Mouse (Mus musculus): ENCODE results near the gene Agfg1. TPM values are rescaled to one million over a fixed set of nuclear protein-coding genes. Genes with fewer than 3 reads are reported as not detected.
"Not testable (repeated sequence)": the region's sequence is repeated elsewhere in the genome, so short reads cannot be mapped to it uniquely, and the experiment has no call there.

The Agfg1 gene
- total RNA-seq, 2 experiments from 2014 or later = 81.8 to 88.6 TPM

DNA sequence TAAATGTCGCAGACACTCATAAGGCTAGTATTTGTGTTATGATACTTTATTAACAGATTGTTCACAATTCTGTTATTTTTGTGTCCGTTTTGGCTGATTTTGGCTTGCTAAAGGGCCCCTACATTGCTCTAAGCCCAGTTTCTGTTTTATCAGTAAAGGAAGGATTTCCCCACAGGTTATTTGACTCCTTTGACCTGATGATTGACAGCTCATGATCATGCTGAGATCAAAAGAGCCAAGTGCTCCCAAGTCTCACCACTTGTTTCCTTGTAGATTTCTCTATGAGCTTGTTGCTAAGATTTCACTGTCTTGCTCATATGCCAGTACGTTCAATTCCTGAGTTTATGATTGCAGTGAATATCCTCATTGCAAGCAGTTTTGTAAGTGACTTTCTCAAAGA is 30.9 kb downstream of the Agfg1 start:
- intact Hi-C loops (cut with DNase I) = no loop called here
- DNase-seq (ENCODE audit: low spot score in 2 of 2) = no peak

GRCm38 (mm10) chr1:82879172-82879571 is 39.9 kb downstream of the Agfg1 start:
- intact Hi-C loops (cut with DNase I) = no loop called here
- peak in 1 of 2 experiments; percentile 47 for DNase-seq (ENCODE audit: low spot score in 2 of 2)

- no peak for DNase-seq (ENCODE audit: low spot score in 2 of 2)
- intact Hi-C loops (cut with DNase I) = no loop called here
Observed at GRCm38 (mm10) chr1:82880196-82880595, 40.9 kb downstream of the Agfg1 start.

GRCm38 (mm10) chr1:82893269-82893668 is 54.0 kb downstream of the Agfg1 start:
- intact Hi-C loops (cut with DNase I) = no loop called here
- DNase-seq (ENCODE audit: low spot score in 2 of 2) = no peak

DNA sequence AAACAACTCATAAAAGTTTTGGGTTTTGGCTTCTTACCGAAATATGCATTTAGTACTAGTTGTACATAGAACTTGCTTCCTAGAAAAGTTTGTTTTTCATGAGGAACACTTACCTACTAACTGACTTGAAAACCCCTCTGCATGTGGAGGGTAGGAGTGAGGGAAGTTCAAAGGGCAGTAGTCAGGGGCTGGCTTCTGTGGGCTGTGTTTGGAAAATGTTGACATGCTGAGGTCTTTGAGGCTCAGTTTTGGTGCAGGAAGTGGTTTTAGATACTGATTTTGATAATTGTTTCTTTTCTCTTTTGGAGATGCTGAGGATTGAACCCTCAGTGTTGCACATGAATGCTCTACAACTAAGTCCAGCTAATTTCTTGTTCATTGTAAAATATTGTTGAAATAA is 61.3 kb downstream of the Agfg1 start:
- DNase-seq (ENCODE audit: low spot score in 2 of 2) = no peak
- intact Hi-C loops (cut with DNase I) = no loop called here

- intact Hi-C loops (cut with DNase I) = no loop called here
- DNase-seq (ENCODE audit: low spot score in 2 of 2) = no peak
Observed at GRCm38 (mm10) chr1:82901201-82901600, 61.9 kb downstream of the Agfg1 start.

GRCm38 (mm10) chr1:82905886-82906285 is 66.6 kb downstream of the Agfg1 start:
- peak in 1 of 2 experiments; percentile 7 for DNase-seq (ENCODE audit: low spot score in 2 of 2)
- intact Hi-C loops (cut with DNase I) = no loop called here

GRCm38 (mm10) chr1:82913025-82913424 is 73.7 kb downstream of the Agfg1 start, which contains the start of gene A030005L19Rik:
Gene A030005L19Rik, plus strand, starts transcription at chr1:82913325.
- no peak for DNase-seq (ENCODE audit: low spot score in 2 of 2)
- intact Hi-C loops (cut with DNase I) = no loop called here

DNA sequence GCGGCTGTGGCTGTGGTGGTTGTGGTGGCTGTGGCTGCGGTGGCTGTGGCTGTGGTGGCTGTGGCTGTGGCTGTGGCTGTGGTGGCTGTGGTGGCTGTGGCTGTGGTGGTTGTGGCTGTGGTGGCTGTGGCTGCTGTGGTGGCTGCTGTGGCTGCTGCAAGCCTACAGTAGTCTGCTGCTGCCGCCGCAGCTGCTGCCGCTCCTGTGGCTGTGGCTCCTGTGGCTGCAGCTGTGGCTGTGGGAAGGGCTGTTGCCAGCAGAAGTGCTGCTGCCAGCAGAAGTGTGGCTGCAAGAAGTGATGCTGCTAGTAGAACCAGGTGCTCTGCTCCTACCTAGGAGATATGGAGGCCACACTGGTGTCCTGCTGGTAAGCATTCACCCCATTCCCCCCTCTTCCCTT is 74.2 kb downstream of the Agfg1 start:
- DNase-seq (ENCODE audit: low spot score in 2 of 2); intact Hi-C loops (cut with DNase I): not testable (repeated sequence)

GRCm38 (mm10) chr1:82924650-82925049 is 85.4 kb downstream of the Agfg1 start, which contains the start of gene A030014E15Rik:
Gene A030014E15Rik, plus strand, starts transcription at chr1:82924917.
- intact Hi-C loops (cut with DNase I) = no loop called here
- no peak for DNase-seq (ENCODE audit: low spot score in 2 of 2)

GRCm38 (mm10) chr1:82930558-82930957 is 91.3 kb downstream of the Agfg1 start:
- DNase-seq (ENCODE audit: low spot score in 2 of 2); intact Hi-C loops (cut with DNase I): not testable (repeated sequence)

DNA sequence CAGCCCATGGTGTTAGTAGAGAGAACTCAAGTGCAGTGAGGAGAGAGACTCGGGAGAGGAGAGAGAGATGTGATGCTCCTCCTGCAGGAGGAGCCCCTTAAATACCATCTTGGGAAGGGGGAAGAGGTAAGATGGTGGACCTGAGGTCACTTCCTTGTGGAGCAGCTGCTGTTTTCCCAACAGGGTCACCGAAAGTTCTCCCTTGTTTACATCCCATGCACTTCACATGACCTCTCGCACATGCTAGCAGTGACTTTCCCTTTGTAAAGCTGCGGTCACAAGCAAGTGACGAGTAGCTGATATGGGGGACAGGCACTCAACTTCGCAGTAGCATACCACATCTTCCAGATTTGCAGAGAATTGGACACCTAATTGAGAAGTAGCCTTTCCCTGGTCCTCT is 92.0 kb downstream of the Agfg1 start, which contains the start of gene Gm6217:
TSS of gene Gm6217 (minus strand) at position 74 of the 400 bp plus-strand sequence.
- intact Hi-C loops (cut with DNase I); DNase-seq (ENCODE audit: low spot score in 2 of 2): not testable (repeated sequence)

GRCm38 (mm10) chr1:82938666-82939065 is 99.4 kb downstream of the Agfg1 start:
- intact Hi-C loops (cut with DNase I) = no loop called here
- DNase-seq (ENCODE audit: low spot score in 2 of 2) = no peak

- DNase-seq (ENCODE audit: low spot score in 2 of 2); intact Hi-C loops (cut with DNase I): not testable (repeated sequence)
Observed at GRCm38 (mm10) chr1:82942505-82942904, 103.2 kb downstream of the Agfg1 start.

GRCm38 (mm10) chr1:82943295-82943694 is 104.0 kb downstream of the Agfg1 start, which contains the start of gene A030003K21Rik:
Gene A030003K21Rik, minus strand, starts transcription at chr1:82943388.
- intact Hi-C loops (cut with DNase I); DNase-seq (ENCODE audit: low spot score in 2 of 2): not testable (repeated sequence)

DNA sequence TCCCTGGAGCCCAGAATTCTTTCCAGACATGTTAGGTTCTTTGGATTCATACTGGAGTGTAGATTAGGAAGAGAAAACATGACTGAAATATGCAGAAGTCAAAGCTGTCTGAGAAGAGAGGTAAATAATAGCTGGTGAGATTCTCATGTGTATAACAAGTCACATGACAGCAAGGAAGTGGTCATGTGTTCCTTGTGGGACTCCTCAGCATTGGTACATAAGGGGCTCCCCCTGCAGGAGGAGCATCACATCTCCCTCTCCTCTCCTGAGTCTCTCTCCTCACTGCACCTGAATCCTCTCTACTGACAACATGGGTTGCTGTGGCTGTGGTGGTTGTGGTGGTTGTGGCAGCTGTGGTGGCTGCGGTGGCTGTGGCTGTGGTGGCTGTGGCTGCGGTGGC is 106.7 kb downstream of the Agfg1 start:
- not testable (repeated sequence) for DNase-seq (ENCODE audit: low spot score in 2 of 2)

GRCm38 (mm10) chr1:82948601-82949000 is 109.3 kb downstream of the Agfg1 start:
- intact Hi-C loops (cut with DNase I) = no loop called here
- DNase-seq (ENCODE audit: low spot score in 2 of 2) = no peak

More for the DNA sequence above, 106.7 kb downstream of the Agfg1 start:
- intact Hi-C loops (cut with DNase I) = not testable (repeated sequence)

Small RNA genes within 50 kb of the gene (microRNA-seq; reads per million reads assigned to microRNA genes)
- 0.25 to 1.7 reads per million in 2 experiments for gene Gm22396

Other genes with a start within 250 kb of the Agfg1 start
- 100 to 1,000 TPM; 274 to 279 TPM for gene Mff, start 114.6 kb upstream of the Agfg1 start, total RNA-seq (2021)
- gene Tm4sf20, start 71.0 kb upstream of the Agfg1 start, total RNA-seq (2021) = not detected
- not detected for gene Gm47791, start 68.2 kb upstream of the Agfg1 start, total RNA-seq (2021)
- gene A030005L19Rik, start 73.8 kb downstream of the Agfg1 start, total RNA-seq (2021) = 1 to 10 TPM in 1 of 2 experiments, under 1 TPM in 1; 0.87 to 1.2 TPM
- gene A030014E15Rik, start 85.4 kb downstream of the Agfg1 start, total RNA-seq (2021) = not detected
- gene Gm6217, start 91.9 kb downstream of the Agfg1 start, total RNA-seq (2021) = not detected
- not detected for gene A030003K21Rik, start 103.9 kb downstream of the Agfg1 start, total RNA-seq (2021)
- not detected for gene Gm7544, start 116.5 kb downstream of the Agfg1 start, total RNA-seq (2021)
- not detected for gene Gm47955, start 120.8 kb downstream of the Agfg1 start, total RNA-seq (2021)
- gene Gm47959, start 161.1 kb downstream of the Agfg1 start, total RNA-seq (2021) = not detected
- gene Slc19a3, start 199.0 kb downstream of the Agfg1 start, total RNA-seq (2021) = 1 to 10 TPM; 2.8 to 2.9 TPM
- gene Krtap28-10, start 203.0 kb downstream of the Agfg1 start, total RNA-seq (2021) = not detected
- gene Gm47969, start 205.4 kb downstream of the Agfg1 start, total RNA-seq (2021) = not detected
- not detected for gene A030005K14Rik, start 219.9 kb downstream of the Agfg1 start, total RNA-seq (2021)
- gene Krtap28-13, start 221.4 kb downstream of the Agfg1 start, total RNA-seq (2021) = not detected